Mouse (Mus musculus) liver, adult 2 months (tissue): ENCODE data around the gene Hoxc8.

Experiments used
- CTCF ChIP-seq: fragments of 200-500 bp; IDR thresholded peaks from 2 replicates; pipeline ENCODE4 v1.5.1; 2011; ENCODE audit warnings: low read depth, low read length, control low read depth
- POLR2A ChIP-seq: fragments of 200-500 bp; IDR thresholded peaks from 2 replicates; pipeline ENCODE4 v1.6.1; 2011; ENCODE audit warnings: low read length, control low read depth; ENCODE audit not compliant: insufficient read depth; ENCODE audit errors: extremely low read depth

DNA sequence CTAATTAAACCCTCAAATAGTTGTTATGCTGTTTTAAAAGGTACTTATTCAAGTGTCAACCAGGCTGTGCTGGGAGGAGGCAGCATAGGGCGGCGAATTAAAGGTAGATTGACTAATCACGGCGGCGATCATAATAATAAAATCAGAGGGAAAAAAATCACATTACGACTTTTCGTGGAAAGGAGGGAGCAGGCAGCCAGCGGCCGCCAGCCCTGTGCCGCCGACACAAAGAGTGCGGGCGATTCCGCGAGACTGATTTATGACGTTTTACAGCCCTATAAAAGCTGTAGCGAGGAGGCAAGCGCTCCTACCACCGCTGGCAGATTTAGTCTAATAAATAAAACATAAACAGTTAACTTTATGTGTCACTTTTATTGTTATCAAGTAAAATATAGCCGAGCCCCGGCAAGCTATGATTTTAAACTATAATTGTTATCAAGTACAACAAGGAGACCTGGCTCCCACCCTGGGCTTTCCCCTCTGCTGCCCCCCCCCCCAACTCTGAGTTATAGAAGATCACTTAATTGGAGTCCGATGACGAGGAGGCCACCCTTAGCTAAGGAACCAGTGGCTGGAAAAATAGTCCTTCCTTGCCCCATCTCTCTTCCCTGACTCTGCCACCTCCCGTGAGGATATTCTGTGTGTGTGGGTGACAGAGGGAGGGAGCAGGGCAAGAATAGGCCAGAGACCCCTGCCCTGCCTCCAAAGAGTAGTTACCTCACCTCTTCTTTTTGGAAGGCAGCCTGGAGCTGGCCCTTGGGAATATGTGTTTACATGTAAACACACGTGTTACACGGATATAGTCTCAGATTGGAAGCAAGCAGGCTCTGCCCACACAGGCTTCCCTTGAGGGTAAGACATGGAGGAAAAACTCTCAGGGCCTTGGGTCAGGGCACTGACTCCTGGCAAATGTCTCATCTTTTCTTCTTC lies 42.5 kb downstream of the Hoxc8 start:
- TF ChIP-seq POLR2A (no peak), CTCF (no peak)
